Mouse (Mus musculus) cerebellum, adult 2 months (tissue): ENCODE measurements around the gene Dscam.

Experiments used
- CTCF ChIP-seq: fragments of 200-500 bp; IDR thresholded peaks from 2 replicates; pipeline ENCODE4 v1.5.1; 2011; ENCODE audit warnings: low read depth, mild to moderate bottlenecking, control low read depth, low read length, moderate library complexity, borderline replicate concordance; ENCODE audit not compliant: insufficient read depth
- POLR2A ChIP-seq: fragments of 200-500 bp; IDR thresholded peaks from 2 replicates; pipeline ENCODE4 v1.6.1; 2011; ENCODE audit warnings: low read length, control low read depth, borderline replicate concordance; ENCODE audit not compliant: insufficient read depth

DNA sequence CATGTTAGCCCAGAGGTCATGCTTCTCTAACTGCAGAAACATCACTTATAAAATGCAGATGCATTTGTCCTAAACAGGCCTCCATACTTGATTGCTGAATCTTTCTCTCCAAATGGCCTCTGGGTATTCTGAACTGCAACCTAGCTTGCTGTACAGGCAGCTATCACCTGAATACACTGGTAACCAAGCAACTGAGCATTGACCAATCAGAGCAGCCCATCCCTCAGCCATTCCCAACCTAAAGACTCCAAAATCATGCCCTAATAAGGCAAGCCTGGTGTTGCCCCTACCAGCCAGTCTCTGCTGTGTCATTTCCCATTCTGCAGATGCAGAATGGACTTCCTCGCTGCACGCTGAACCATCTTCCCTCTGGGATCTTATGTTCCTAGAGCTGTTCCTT, 200.9 kb downstream of the Dscam start:
- TF ChIP-seq CTCF = no peak
- no peak for TF ChIP-seq POLR2A
